Mouse (Mus musculus): Measurements from ENCODE around the gene Defb48.

- no peak for TF ChIP-seq POLR2A (IDR thresholded peaks at IDR 0.05; ENCODE audit: borderline replicate concordance, insufficient read depth, low read length)
- no peak for TF ChIP-seq CTCF (IDR thresholded peaks at IDR 0.05; ENCODE audit: borderline replicate concordance, insufficient read depth, low read depth, low read length)
These were observed 47.5 kb downstream of the Defb48 start for GRCm38 (mm10) chr14:62936631-62937380.

Measured in cerebellum, adult 2 months (tissue).